Mouse (Mus musculus): ENCODE results near the gene Pde4c.
A peak's percentile ranks its signal among the peaks of the same experiment; 100 is the strongest.

Gene Pde4c

GRCm38 (mm10) chr8:70768231-70768776 lies 44.8 kb downstream of the Pde4c start:
- DNase-seq = no peak

- DNase-seq = no peak
Measured at GRCm38 (mm10) chr8:70768956-70769355, 45.4 kb downstream of the Pde4c start.

- peak; percentile 99 for DNase-seq
Measured at GRCm38 (mm10) chr8:70769359-70769758, 45.8 kb downstream of the Pde4c start.

- DNase-seq = no peak
Measured at GRCm38 (mm10) chr8:70769858-70770257, 46.3 kb downstream of the Pde4c start.

GRCm38 (mm10) chr8:70770748-70771147 lies 47.2 kb downstream of the Pde4c start:
- no peak for DNase-seq

- no peak for DNase-seq
Measured at GRCm38 (mm10) chr8:70771217-70771616, 47.7 kb downstream of the Pde4c start.

GRCm38 (mm10) chr8:70772075-70772474 lies 48.6 kb downstream of the Pde4c start:
- DNase-seq = no peak

- no peak for DNase-seq
Measured at GRCm38 (mm10) chr8:70772890-70773289, 49.4 kb downstream of the Pde4c start.

GRCm38 (mm10) chr8:70773410-70773809 lies 49.9 kb downstream of the Pde4c start:
- no peak for DNase-seq

- DNase-seq = peak; percentile 81
Measured at GRCm38 (mm10) chr8:70773833-70774232, 50.3 kb downstream of the Pde4c start.

GRCm38 (mm10) chr8:70774740-70775139 lies 51.2 kb downstream of the Pde4c start:
- DNase-seq = no peak

- no peak for DNase-seq
Measured at GRCm38 (mm10) chr8:70775227-70775626, 51.7 kb downstream of the Pde4c start.

- no peak for DNase-seq
Measured at GRCm38 (mm10) chr8:70775851-70776495, 52.5 kb downstream of the Pde4c start.

- peak; percentile 98 for DNase-seq
Measured at GRCm38 (mm10) chr8:70776496-70777444, 53.2 kb downstream of the Pde4c start, which contains the start of gene Pik3r2. Pik3r2 (minus strand) TSS chr8:70776713.

- DNase-seq = no peak
Measured at GRCm38 (mm10) chr8:70780093-70780492, 56.6 kb downstream of the Pde4c start.

- no peak for DNase-seq
Measured at GRCm38 (mm10) chr8:70786291-70787050, 63.0 kb downstream of the Pde4c start.

GRCm38 (mm10) chr8:70787051-70787445 lies 63.5 kb downstream of the Pde4c start:
- no peak for DNase-seq

GRCm38 (mm10) chr8:70787941-70788667 lies 64.6 kb downstream of the Pde4c start:
- peak; percentile 52 for DNase-seq

- no peak for DNase-seq
Measured at GRCm38 (mm10) chr8:70789046-70789445, 65.5 kb downstream of the Pde4c start.

- DNase-seq = no peak
Measured at GRCm38 (mm10) chr8:70790846-70791245, 67.3 kb downstream of the Pde4c start.

GRCm38 (mm10) chr8:70791294-70791701 lies 67.8 kb downstream of the Pde4c start:
- no peak for DNase-seq

Data from lung, postnatal 14 days (tissue).